Mouse (Mus musculus): ENCODE measurements around the gene Pde1c.

- TF ChIP-seq CTCF (IDR thresholded peaks at IDR 0.05; ENCODE audit: insufficient read depth, low read depth, low read length) (no peak), POLR2A (IDR thresholded peaks at IDR 0.05; ENCODE audit: insufficient read depth, low read depth, low read length) (no peak)
These were observed 192.5 kb downstream of the Pde1c start for GRCm38 (mm10) chr6:56376359-56376758.
